ENCODE assay signal across 22 mouse cellular contexts in genomic region chr19:5092083-5092482, GRCm38 (mm10).
"Had no signal": no experiment of that assay in that cellular context is flagged by ENCODE, and none has a peak within 500 bp of the region (broad histone marks: within the 10 kb centered on the region; RNA-seq: fewer than 3 reads in every experiment).

No protein-coding gene starts in this region.

- H3K9ac ChIP-seq: limb, embryonic 13.5 days; liver, embryonic 12.5 days; liver, embryonic 15.5 days; lung, embryonic 15.5 days; midbrain, embryonic 12.5 days; stomach, embryonic 15.5 days had no signal

- H3K4me3 ChIP-seq: limb, embryonic 10.5 days; limb, embryonic 13.5 days; liver, embryonic 12.5 days; liver, embryonic 15.5 days; lung, embryonic 15.5 days; midbrain, embryonic 12.5 days; myocyte; stomach, embryonic 15.5 days had no signal

- H3K4me2 ChIP-seq: limb, embryonic 13.5 days; liver, embryonic 12.5 days; liver, embryonic 15.5 days; lung, embryonic 15.5 days; midbrain, embryonic 12.5 days; stomach, embryonic 15.5 days had no signal

- H3K9me3 ChIP-seq: limb, embryonic 10.5 days; limb, embryonic 13.5 days; liver, embryonic 12.5 days; liver, embryonic 15.5 days; lung, embryonic 15.5 days; midbrain, embryonic 12.5 days; stomach, embryonic 15.5 days had no signal

- ATAC-seq: liver, embryonic 12.5 days; midbrain, embryonic 16.5 days had no signal

- DNase-seq: kidney, adult 18-20 months; kidney, adult 9 months; kidney, postnatal 36 days; layer of hippocampus, adult 9-11 months; liver; lung, adult 18-20 months; lung, postnatal 10 days; lung, postnatal 4 days; retina, postnatal 1 day; right cerebral cortex, postnatal 25 days; spleen, adult 18-20 months; thymus, postnatal 25 days had no signal

- H3K27ac ChIP-seq: kidney, postnatal 0 days; limb, embryonic 10.5 days; limb, embryonic 13.5 days; liver, embryonic 12.5 days; liver, embryonic 15.5 days; lung, embryonic 15.5 days; midbrain, embryonic 12.5 days; stomach, embryonic 15.5 days had no signal

- H3K27me3 ChIP-seq: limb, embryonic 13.5 days; midbrain, embryonic 12.5 days; stomach, embryonic 15.5 days had no signal
